Mouse (Mus musculus) heart, embryonic 11.5 days (tissue): ENCODE results near the gene Chst8. TPM values are rescaled to one million over a fixed set of nuclear protein-coding genes. Genes with fewer than 3 reads are reported as not detected.
A peak's percentile ranks its signal among the peaks of the same experiment; 100 is the strongest.

Experiments
- ATAC-seq: fragments of 200-750 bp; cut with Nextera tagmentation; replicated peaks from 2 replicates; pipeline ENCODE4 v1.8.0; 2017; ENCODE audit warnings: moderate library complexity; ENCODE audit not compliant: insufficient number of reproducible peaks, low FRiP score, low TSS enrichment
- H3K27ac ChIP-seq: fragments of 300-500 bp; sonication (generic); 2 replicates; pipeline ENCODE4 v1.5.1; 2014; ENCODE audit warnings: mild to moderate bottlenecking, low read depth, low read length
- H3K27me3 ChIP-seq: fragments of 300-500 bp; sonication (generic); 2 replicates; pipeline ENCODE4 v1.6.1; 2014; ENCODE audit warnings: mild to moderate bottlenecking, low read length, mixed read lengths; ENCODE audit not compliant: control insufficient read depth, insufficient read depth
- H3K36me3 ChIP-seq: fragments of 300-500 bp; sonication (generic); 2 replicates; pipeline ENCODE4 v1.6.1; 2014; ENCODE audit warnings: mild to moderate bottlenecking, low read length, moderate library complexity, mixed read lengths; ENCODE audit not compliant: control insufficient read depth, insufficient read depth
- H3K4me1 ChIP-seq: fragments of 300-500 bp; sonication (generic); 2 replicates; pipeline ENCODE4 v1.6.1; 2014; ENCODE audit warnings: low read length; ENCODE audit not compliant: control insufficient read depth, insufficient read depth
- H3K4me2 ChIP-seq: fragments of 300-500 bp; sonication (generic); 2 replicates; pipeline ENCODE4 v1.6.1; 2014; ENCODE audit warnings: mild to moderate bottlenecking, moderate library complexity
- H3K4me3 ChIP-seq: fragments of 300-500 bp; sonication (generic); 2 replicates; pipeline ENCODE4 v1.5.1; 2014; ENCODE audit warnings: low read depth, low read length
- H3K9ac ChIP-seq: fragments of 300-500 bp; sonication (generic); 2 replicates; pipeline ENCODE4 v1.6.1; 2014; ENCODE audit warnings: mild to moderate bottlenecking, low read depth, low read length, moderate library complexity
- H3K9me3 ChIP-seq: fragments of 300-500 bp; sonication (generic); replicated peaks from 2 replicates; pipeline ENCODE4 v1.6.1; 2016; ENCODE audit warnings: low read length; ENCODE audit not compliant: control insufficient read depth
- WGBS: fragments of 180-500 bp; shearing (Covaris S2); extraction: QIAGEN DNeasy Blood & Tissue Kit; methylation state at CpG from one replicate; pipeline ENCODE4 v1.1.7; 2014; ENCODE audit not compliant: insufficient replicate concordance; 5-methylcytosine and 5-hydroxymethylcytosine counted together
- polyA plus RNA-seq: library from polyadenylated mRNA; unstranded; fragments of >200 nt; fragmentation: Nextera tagmentation; extraction: Ambion mirVana; gene quantifications from 2 replicates; pipeline ENCODE4 v1.2.1, GENCODE M21; 2014

The Chst8 gene
- polyA plus RNA-seq, 1 experiment from 2014 or later = 1.6 TPM

DNA sequence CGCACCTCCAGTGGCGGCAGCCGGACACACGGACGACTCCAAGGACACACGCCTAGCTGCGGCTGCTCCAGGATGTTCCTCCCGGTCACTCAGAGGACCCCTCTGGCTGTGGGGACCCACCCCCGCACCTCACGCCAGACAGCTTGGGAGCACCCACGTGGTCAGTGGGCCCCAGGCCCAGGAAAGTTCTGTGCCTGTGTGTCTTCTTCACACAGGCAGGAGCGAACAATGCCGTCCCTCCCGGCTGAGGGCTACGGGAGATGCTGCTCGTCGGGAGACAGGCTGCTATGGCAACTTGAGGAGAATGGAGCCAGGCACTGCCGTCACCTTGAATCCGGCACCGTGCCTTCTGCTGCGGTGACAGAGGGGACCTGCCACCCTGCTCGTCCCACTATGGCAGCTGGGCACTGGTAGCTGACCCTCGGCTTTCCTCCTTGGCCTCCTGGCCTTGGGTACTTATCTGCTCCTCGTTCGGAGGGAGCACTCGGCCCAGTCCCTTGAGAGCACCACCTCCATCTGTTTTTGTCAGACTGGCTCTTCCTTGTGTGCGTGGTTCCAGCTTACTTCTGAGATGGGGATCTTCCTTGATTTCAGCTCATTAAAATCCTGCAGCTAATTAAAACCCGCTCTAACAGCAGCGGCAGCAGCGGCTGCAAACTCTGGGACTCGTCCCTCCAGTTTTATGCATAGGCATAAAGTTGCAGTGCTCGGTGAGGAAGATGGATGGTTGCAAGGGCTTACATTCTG is 59.2 kb downstream of the Chst8 start:
- H3K4me2 ChIP-seq = no peak overlapping the region
- WGBS = 61% methylated on average over 32 of the region's 32 CpGs

DNA sequence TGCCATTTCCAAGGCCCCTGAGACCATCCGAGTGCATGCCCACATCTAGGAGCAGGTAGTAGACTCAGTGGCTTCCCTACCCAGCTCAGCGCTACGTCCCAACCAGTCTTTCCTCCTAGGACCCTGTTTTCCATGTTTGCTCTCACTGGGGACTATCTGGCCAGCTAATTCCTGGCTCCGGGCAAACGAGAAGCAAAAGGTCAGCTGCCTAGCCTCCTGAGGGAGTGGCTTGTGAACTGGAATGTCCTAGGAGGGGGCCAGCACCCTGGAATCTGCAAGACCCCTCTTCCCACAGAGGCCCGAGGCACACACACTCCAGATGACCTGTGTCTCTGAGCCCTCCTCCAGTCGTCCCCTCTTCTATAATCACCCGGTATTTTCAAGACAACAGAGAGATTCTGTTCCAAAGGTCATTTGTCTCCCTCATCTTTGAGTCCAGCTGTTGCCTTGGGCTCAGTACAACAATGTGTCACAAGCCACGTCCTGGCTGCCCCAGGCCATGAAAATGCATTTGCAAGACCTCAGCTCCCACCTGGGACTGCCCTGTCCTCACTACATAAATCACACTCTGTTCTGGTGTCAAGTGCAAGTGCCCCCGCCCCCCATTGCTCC is 60.3 kb downstream of the Chst8 start:
- Histone ChIP-seq H3K27ac (no peak overlapping the region), H3K9ac (no peak overlapping the region), H3K4me3 (no peak overlapping the region), H3K36me3 (no peaks in the 10 kb centered on the region), H3K4me2 (no peak overlapping the region), H3K27me3 (no peaks in the 10 kb centered on the region), H3K9me3 (0 out of 2 replicates have a peak, but pooled peaks cover 3% of the 10 kb centered on the region), H3K4me1 (0 out of 2 replicates have a peak, but pooled peaks cover 7% of the 10 kb centered on the region)
- 34% methylated on average over 10 of the region's 10 CpGs for WGBS
- no peak for ATAC-seq

More for the DNA sequence above, 59.2 kb downstream of the Chst8 start:
- Histone ChIP-seq H3K4me1 (0 out of 2 replicates have a peak, but pooled peaks cover 7% of the 10 kb centered on the region), H3K9me3 (0 out of 2 replicates have a peak, but pooled peaks cover 3% of the 10 kb centered on the region), H3K27ac (no peak overlapping the region), H3K9ac (no peak overlapping the region), H3K4me3 (no peak overlapping the region), H3K36me3 (no peaks in the 10 kb centered on the region), H3K27me3 (no peaks in the 10 kb centered on the region)
- no peak for ATAC-seq

DNA sequence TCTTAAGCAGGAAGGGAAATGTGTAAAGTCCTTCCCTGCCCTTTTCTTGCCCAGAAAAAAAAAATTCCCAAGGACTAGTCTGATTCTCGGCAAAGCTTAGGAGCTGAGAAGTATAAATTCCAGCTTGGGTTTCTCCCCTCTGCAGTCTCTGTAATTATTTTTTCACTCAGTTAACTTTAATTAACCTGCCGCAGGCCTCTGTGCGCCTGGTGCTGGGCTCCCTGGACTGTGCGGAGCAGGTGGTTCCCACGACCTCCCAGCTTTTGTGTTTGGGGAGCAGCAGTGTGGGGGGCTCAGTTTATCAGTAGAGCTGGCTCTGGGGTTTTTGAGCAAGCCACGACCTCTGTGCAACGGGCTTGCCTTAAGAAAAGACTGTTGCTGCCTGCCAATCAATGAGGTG is 62.2 kb downstream of the Chst8 start:
- H3K27me3 ChIP-seq = no peaks in the 10 kb centered on the region
- 65% methylated on average over 7 of the region's 7 CpGs for WGBS

GRCm38 (mm10) chr7:34749753-34750152 is 62.8 kb downstream of the Chst8 start:
- Histone ChIP-seq H3K36me3 (no peaks in the 10 kb centered on the region), H3K9ac (no peak overlapping the region), H3K9me3 (0 out of 2 replicates have a peak, but pooled peaks cover 3% of the 10 kb centered on the region), H3K27me3 (no peaks in the 10 kb centered on the region), H3K4me1 (0 out of 2 replicates have a peak, but pooled peaks cover 7% of the 10 kb centered on the region), H3K27ac (no peak overlapping the region), H3K4me2 (no peak overlapping the region), H3K4me3 (no peak overlapping the region)
- ATAC-seq = no peak
- WGBS = 48% methylated on average over 3 of the region's 3 CpGs

More for the DNA sequence above, 62.2 kb downstream of the Chst8 start:
- Histone ChIP-seq H3K9ac (no peak overlapping the region), H3K4me1 (0 out of 2 replicates have a peak, but pooled peaks cover 7% of the 10 kb centered on the region), H3K36me3 (no peaks in the 10 kb centered on the region), H3K9me3 (0 out of 2 replicates have a peak, but pooled peaks cover 3% of the 10 kb centered on the region), H3K4me3 (no peak overlapping the region), H3K27ac (no peak overlapping the region), H3K4me2 (no peak overlapping the region)
- no peak for ATAC-seq

DNA sequence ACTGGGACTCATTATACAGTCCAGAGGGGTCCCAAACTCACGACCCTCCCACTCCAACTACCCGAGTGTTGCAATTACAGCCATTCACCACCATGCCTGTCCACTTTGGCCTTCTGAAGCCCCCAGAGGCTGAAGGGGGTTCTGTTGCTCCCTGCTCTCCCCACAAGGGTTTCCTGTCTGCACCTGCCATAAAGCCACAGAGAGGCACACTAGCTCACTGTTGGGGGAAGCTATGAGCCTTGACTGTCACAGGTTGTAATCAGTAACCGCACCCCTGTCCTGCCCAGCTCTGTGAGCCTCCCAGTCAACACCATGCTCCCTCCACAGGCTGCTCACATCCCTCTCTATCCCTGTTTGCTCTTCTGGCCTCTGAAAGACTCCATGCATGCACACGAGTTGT is 64.0 kb downstream of the Chst8 start:
- no peak overlapping the region for H3K4me2 ChIP-seq
- H3K4me3 ChIP-seq = no peak overlapping the region
- 0 out of 2 replicates have a peak, but pooled peaks cover 3% of the 10 kb centered on the region for H3K9me3 ChIP-seq
- 0 out of 2 replicates have a peak, but pooled peaks cover 7% of the 10 kb centered on the region for H3K4me1 ChIP-seq
- no peak for ATAC-seq
- no peak overlapping the region for H3K27ac ChIP-seq
- WGBS = 74% methylated on average over 4 of the region's 4 CpGs
- no peak overlapping the region for H3K9ac ChIP-seq
- no peaks in the 10 kb centered on the region for H3K27me3 ChIP-seq
- H3K36me3 ChIP-seq = no peaks in the 10 kb centered on the region

GRCm38 (mm10) chr7:34747661-34748060 is 64.8 kb downstream of the Chst8 start:
- Histone ChIP-seq H3K4me2 (no peak overlapping the region), H3K36me3 (no peaks in the 10 kb centered on the region), H3K4me1 (0 out of 2 replicates have a peak, but pooled peaks cover 7% of the 10 kb centered on the region), H3K27ac (no peak overlapping the region), H3K9ac (no peak overlapping the region), H3K9me3 (0 out of 2 replicates have a peak, but pooled peaks cover 3% of the 10 kb centered on the region), H3K27me3 (no peaks in the 10 kb centered on the region), H3K4me3 (no peak overlapping the region)
- WGBS = 68% methylated on average over 12 of the region's 12 CpGs
- no peak for ATAC-seq

DNA sequence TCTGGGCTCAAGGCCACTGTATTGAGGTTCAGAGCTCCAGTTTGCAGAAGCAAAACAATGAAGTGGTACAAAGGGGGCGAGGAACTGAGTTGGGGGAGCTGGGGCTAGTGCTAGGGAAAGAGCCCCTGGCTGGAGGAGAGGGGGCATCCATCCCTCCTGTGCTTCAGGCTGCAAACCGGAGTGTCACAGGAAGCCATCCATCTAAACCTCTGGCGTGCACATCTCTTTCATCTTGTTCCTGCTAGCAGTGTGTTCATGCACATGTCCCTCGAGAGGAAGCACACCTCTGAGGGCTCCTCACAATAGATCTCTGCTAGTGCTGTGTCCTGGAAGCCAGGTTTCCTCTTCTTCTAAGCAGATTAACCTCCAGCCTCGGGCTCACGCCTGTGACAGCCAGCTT is 65.9 kb downstream of the Chst8 start:
- no peaks in the 10 kb centered on the region for H3K27me3 ChIP-seq
- no peak overlapping the region for H3K4me2 ChIP-seq
- H3K4me3 ChIP-seq = no peak overlapping the region
- H3K36me3 ChIP-seq = no peaks in the 10 kb centered on the region
- H3K27ac ChIP-seq = no peak overlapping the region
- 35% methylated on average over 6 of the region's 6 CpGs for WGBS
- ATAC-seq = no peak
- 0 out of 2 replicates have a peak, but pooled peaks cover 3% of the 10 kb centered on the region for H3K9me3 ChIP-seq
- 0 out of 2 replicates have a peak overlapping the region, but pooled peaks have one; percentile 34 for H3K9ac ChIP-seq
- H3K4me1 ChIP-seq = 0 out of 2 replicates have a peak, but pooled peaks cover under 1% of the 10 kb centered on the region

DNA sequence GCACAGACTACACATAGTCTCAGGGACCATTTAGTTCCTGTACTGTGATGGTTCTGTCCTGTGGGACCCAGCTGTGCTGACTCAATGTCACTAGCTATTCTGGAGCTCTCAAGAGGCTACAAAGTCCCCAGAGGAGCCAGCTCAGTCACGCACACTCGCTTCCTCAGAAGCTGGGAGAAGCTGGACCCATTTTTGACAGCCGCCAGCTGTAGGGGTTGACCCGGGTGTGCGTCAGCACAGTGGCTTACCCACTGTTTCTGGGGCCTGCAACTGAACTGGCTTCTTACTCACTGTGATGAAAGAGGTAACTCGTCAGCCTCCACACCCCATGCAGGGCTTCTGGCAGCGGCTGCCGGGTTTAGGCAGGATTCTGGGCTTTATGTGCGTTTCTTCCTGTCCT is 66.3 kb downstream of the Chst8 start:
- WGBS = 51% methylated on average over 9 of the region's 9 CpGs
- ATAC-seq = no peak
- no peak overlapping the region for H3K4me3 ChIP-seq
- no peaks in the 10 kb centered on the region for H3K36me3 ChIP-seq
- H3K9ac ChIP-seq = 0 out of 2 replicates have a peak overlapping the region, but pooled peaks have one; percentile 34
- no peaks in the 10 kb centered on the region for H3K4me1 ChIP-seq
- no peak overlapping the region for H3K4me2 ChIP-seq
- no peak overlapping the region for H3K27ac ChIP-seq
- H3K9me3 ChIP-seq = 0 out of 2 replicates have a peak, but pooled peaks cover 3% of the 10 kb centered on the region
- no peaks in the 10 kb centered on the region for H3K27me3 ChIP-seq
